Mouse (Mus musculus): ENCODE measurements at regions not wholly inside any gene's neighbourhood (a gene's known extent, or its start where the extent isn't known, plus 50 kb on each side); places are given as distances from the start of the nearest gene placed in this dataset.

- Histone ChIP-seq H3K4me2 (ENCODE audit: low read depth, low read length) (no peak overlapping the region), H3K4me1 (ENCODE audit: insufficient read depth, low read length) (no peaks in the 10 kb centered on the region), H3K36me3 (ENCODE audit: insufficient read depth, low read length) (no peaks in the 10 kb centered on the region), H3K4me3 (ENCODE audit: low read length) (no peak overlapping the region), H3K27me3 (ENCODE audit: insufficient read depth, low read length) (no peaks in the 10 kb centered on the region), H3K27ac (no peak overlapping the region), H3K9me3 (ENCODE audit: low read length) (no peaks in the 10 kb centered on the region), H3K9ac (replicated peaks; ENCODE audit: low read length) (no peak overlapping the region)
- TF ChIP-seq CTCF (IDR thresholded peaks at IDR 0.05; ENCODE audit: low read depth): no peak
- 54% methylated on average over 2 of the region's 2 CpGs for WGBS
- no peak for ATAC-seq
- peak; percentile 16 for DNase-seq (ENCODE audit: low spot score)
Observed at GRCm38 (mm10) chr9:16994169-16994568, 493.1 kb upstream of the Fat3 start.

- Histone ChIP-seq H3K27me3 (ENCODE audit: insufficient read depth, low read length) (no peaks in the 10 kb centered on the region), H3K36me3 (ENCODE audit: insufficient read depth, low read length) (no peaks in the 10 kb centered on the region), H3K9ac (replicated peaks; ENCODE audit: low read length) (no peak overlapping the region), H3K9me3 (ENCODE audit: low read length) (no peaks in the 10 kb centered on the region), H3K4me1 (ENCODE audit: insufficient read depth, low read length) (0 out of 2 replicates have a peak, but pooled peaks cover 3% of the 10 kb centered on the region), H3K27ac (no peak overlapping the region), H3K4me3 (ENCODE audit: low read length) (no peak overlapping the region), H3K4me2 (ENCODE audit: low read depth, low read length) (no peak overlapping the region)
- DNase-seq (ENCODE audit: low spot score) (peak; percentile 5), ATAC-seq (0 out of 2 replicates have a peak, but pooled peaks have one; percentile 38)
- WGBS: 35% methylated on average over 3 of the region's 3 CpGs
- no peak for TF ChIP-seq CTCF (IDR thresholded peaks at IDR 0.05; ENCODE audit: low read depth)
Observed at GRCm38 (mm10) chr9:16988114-16988513, 487.0 kb upstream of the Fat3 start.

GRCm38 (mm10) chr9:16977321-16977720, 476.2 kb upstream of the Fat3 start:
- Histone ChIP-seq H3K27me3 (ENCODE audit: insufficient read depth, low read length) (no peaks in the 10 kb centered on the region), H3K4me2 (ENCODE audit: low read depth, low read length) (no peak overlapping the region), H3K36me3 (ENCODE audit: insufficient read depth, low read length) (no peaks in the 10 kb centered on the region), H3K4me1 (ENCODE audit: insufficient read depth, low read length) (no peaks in the 10 kb centered on the region), H3K9me3 (ENCODE audit: low read length) (no peaks in the 10 kb centered on the region), H3K4me3 (ENCODE audit: low read length) (no peak overlapping the region), H3K9ac (replicated peaks; ENCODE audit: low read length) (no peak overlapping the region), H3K27ac (no peak overlapping the region)
- DNase-seq (ENCODE audit: low spot score) (no peak), ATAC-seq (no peak)
- no peak for TF ChIP-seq CTCF (IDR thresholded peaks at IDR 0.05; ENCODE audit: low read depth)
- WGBS: 86% methylated on average over 5 of the region's 5 CpGs

- Histone ChIP-seq H3K9ac (replicated peaks; ENCODE audit: low read length) (no peak overlapping the region), H3K9me3 (ENCODE audit: low read length) (no peaks in the 10 kb centered on the region), H3K4me2 (ENCODE audit: low read depth, low read length) (no peak overlapping the region), H3K27me3 (ENCODE audit: insufficient read depth, low read length) (no peaks in the 10 kb centered on the region), H3K36me3 (ENCODE audit: insufficient read depth, low read length) (no peaks in the 10 kb centered on the region), H3K4me1 (ENCODE audit: insufficient read depth, low read length) (no peaks in the 10 kb centered on the region), H3K27ac (no peak overlapping the region), H3K4me3 (ENCODE audit: low read length) (no peak overlapping the region)
- WGBS: 26% methylated on average over 4 of the region's 4 CpGs
- TF ChIP-seq CTCF (IDR thresholded peaks at IDR 0.05; ENCODE audit: low read depth): no peak
- ATAC-seq (no peak), DNase-seq (ENCODE audit: low spot score) (no peak)
Observed at GRCm38 (mm10) chr9:16970373-16970772, 469.3 kb upstream of the Fat3 start.

- no peaks in the 10 kb centered on the region for H3K36me3 ChIP-seq (ENCODE audit: insufficient read depth, low read length)
- ATAC-seq (peak; percentile 27; the same call in 1 of the 2 replicates), DNase-seq (ENCODE audit: low spot score) (peak; percentile 47)
- no peak overlapping the region for H3K4me2 ChIP-seq (ENCODE audit: low read depth, low read length)
- no peaks in the 10 kb centered on the region for H3K27me3 ChIP-seq (ENCODE audit: insufficient read depth, low read length)
- no peak overlapping the region for H3K27ac ChIP-seq
- no peaks in the 10 kb centered on the region for H3K9me3 ChIP-seq (ENCODE audit: low read length)
- H3K4me3 ChIP-seq (ENCODE audit: low read length): no peak overlapping the region
- WGBS: 52% methylated on average over 1 of the region's 1 CpGs
- no peak for TF ChIP-seq CTCF (IDR thresholded peaks at IDR 0.05; ENCODE audit: low read depth)
- H3K4me1 ChIP-seq (ENCODE audit: insufficient read depth, low read length): no peaks in the 10 kb centered on the region
- H3K9ac ChIP-seq (replicated peaks; ENCODE audit: low read length): no peak overlapping the region
Observed at GRCm38 (mm10) chr9:16933602-16934001, 432.5 kb upstream of the Fat3 start.

- no peak for TF ChIP-seq CTCF (IDR thresholded peaks at IDR 0.05; ENCODE audit: low read depth)
- no peaks in the 10 kb centered on the region for H3K36me3 ChIP-seq (ENCODE audit: insufficient read depth, low read length)
- H3K9ac ChIP-seq (replicated peaks; ENCODE audit: low read length): no peak overlapping the region
- WGBS: 79% methylated on average over 3 of the region's 3 CpGs
- no peak overlapping the region for H3K4me3 ChIP-seq (ENCODE audit: low read length)
- H3K27ac ChIP-seq: no peak overlapping the region
- H3K9me3 ChIP-seq (ENCODE audit: low read length): no peaks in the 10 kb centered on the region
- DNase-seq (ENCODE audit: low spot score) (peak; percentile 5), ATAC-seq (no peak)
- no peaks in the 10 kb centered on the region for H3K4me1 ChIP-seq (ENCODE audit: insufficient read depth, low read length)
- H3K27me3 ChIP-seq (ENCODE audit: insufficient read depth, low read length): no peaks in the 10 kb centered on the region
- H3K4me2 ChIP-seq (ENCODE audit: low read depth, low read length): no peak overlapping the region
Observed at GRCm38 (mm10) chr9:16931586-16931985, 430.5 kb upstream of the Fat3 start.

GRCm38 (mm10) chr9:16926315-16926984, 425.4 kb upstream of the Fat3 start:
- ATAC-seq: no peak
- Histone ChIP-seq H3K9ac (replicated peaks; ENCODE audit: low read length) (no peak overlapping the region), H3K36me3 (ENCODE audit: insufficient read depth, low read length) (no peaks in the 10 kb centered on the region), H3K4me3 (ENCODE audit: low read length) (no peak overlapping the region), H3K4me1 (ENCODE audit: insufficient read depth, low read length) (no peaks in the 10 kb centered on the region), H3K9me3 (ENCODE audit: low read length) (no peaks in the 10 kb centered on the region), H3K4me2 (ENCODE audit: low read depth, low read length) (no peak overlapping the region), H3K27ac (no peak overlapping the region), H3K27me3 (ENCODE audit: insufficient read depth, low read length) (no peaks in the 10 kb centered on the region)
- no peak for DNase-seq (ENCODE audit: low spot score)
- WGBS: 76% methylated on average over 4 of the region's 4 CpGs
- TF ChIP-seq CTCF (IDR thresholded peaks at IDR 0.05; ENCODE audit: low read depth): no peak
